Mouse (Mus musculus): ENCODE results near the gene Lrrc18. TPM values are rescaled to one million over a fixed set of nuclear protein-coding genes. Genes with fewer than 3 reads are reported as not detected.

Lrrc18 gene
- polyA plus RNA-seq (2017; shearing (Covaris generic)), result not detected

GRCm38 (mm10) chr14:32991082-32991481, at the start of gene Lrrc18:
Lrrc18 (plus strand) TSS chr14:32991382.

Other genes starting within 250 kb of the Lrrc18 start
- gene Tmem273, start 205.4 kb upstream of the Lrrc18 start, polyA plus RNA-seq (2017; shearing (Covaris generic)), result 3.8 TPM
- gene Fam170b, start 157.4 kb upstream of the Lrrc18 start, polyA plus RNA-seq (2017; shearing (Covaris generic)), result not detected
- gene Vstm4, start 134.6 kb upstream of the Lrrc18 start, polyA plus RNA-seq (2017; shearing (Covaris generic)), result not detected
- 0.15 TPM for gene Wdfy4, start 194.1 kb downstream of the Lrrc18 start, polyA plus RNA-seq (2017; shearing (Covaris generic))
- 0.20 TPM for gene Arhgap22, start 222.6 kb downstream of the Lrrc18 start, polyA plus RNA-seq (2017; shearing (Covaris generic))

All from CD4-positive, CD25-positive, alpha-beta regulatory T cell, adult 9 weeks (primary cell).